In genomic region chr15:51696344-51697016, GRCm38 (mm10) we compare ENCODE assay signal across 8 mouse cellular contexts.
A peak's percentile ranks its signal among the peaks of the same experiment; 100 is the strongest.
DNase-seq lines count a peak whose midpoint lies in the region; ATAC-seq and TF ChIP-seq lines count a peak whose summit lies in the region.

No protein-coding gene starts in this region.

- H3K4me3 ChIP-seq in left cerebral cortex, adult 2 months: no peak overlapping the region
- H3K4me3 ChIP-seq in G1E (ENCODE audit: low read depth, low read length): no peak overlapping the region
- no peak overlapping the region for H3K4me3 ChIP-seq in midbrain, embryonic 15.5 days

- H3K4me1 ChIP-seq in G1E (ENCODE audit: insufficient read depth, low read depth, low read length): no peaks in the 10 kb centered on the region
- no peaks in the 10 kb centered on the region for H3K4me1 ChIP-seq in midbrain, embryonic 15.5 days

- no peak overlapping the region for H3K9ac ChIP-seq in midbrain, embryonic 15.5 days

- no peak for ATAC-seq in G1E (ENCODE audit: extremely low read depth, insufficient number of reproducible peaks, low FRiP score, poor library complexity, severe bottlenecking)
- 0 out of 2 replicates have a peak, but pooled peaks have one; percentile 54 for ATAC-seq in midbrain, embryonic 15.5 days (replicated peaks)

- TF ChIP-seq POLR2A in brain, embryonic 14.5 days (IDR thresholded peaks at IDR 0.05; ENCODE audit: borderline replicate concordance, extremely low read depth, insufficient read depth, insufficient read length, poor library complexity, severe bottlenecking): no peak

- H3K9me3 ChIP-seq in G1E (replicated peaks): no peaks in the 10 kb centered on the region
- H3K9me3 ChIP-seq in midbrain, embryonic 15.5 days: no peaks in the 10 kb centered on the region

- H3K27ac ChIP-seq in left cerebral cortex, adult 2 months: no peak overlapping the region
- H3K27ac ChIP-seq in midbrain, embryonic 15.5 days: no peak overlapping the region

- no peaks in the 10 kb centered on the region; the same call in 1 of the 2 replicates for H3K27me3 ChIP-seq in G1E (ENCODE audit: insufficient read depth, low read length)
- no peaks in the 10 kb centered on the region for H3K27me3 ChIP-seq in midbrain, embryonic 15.5 days (replicated peaks)

- H3K4me2 ChIP-seq in midbrain, embryonic 15.5 days: no peak overlapping the region

- WGBS in midbrain, embryonic 15.5 days: 50% methylated on average over 11 of the region's 11 CpGs

- intact Hi-C loops in left cerebral cortex, adult 2 months (cut with DNase I): loop anchor here (5.0 kb wide), 1 partner anchor 201 kb away; no protein-coding TSS in a partner anchor
- intact Hi-C loops in left cerebral cortex, postnatal 36 days (cut with DNase I): no loop called here

- TF ChIP-seq CTCF in left cerebral cortex, adult 2 months (IDR thresholded peaks at IDR 0.05): peak; percentile 65
- TF ChIP-seq CTCF in G1E (IDR thresholded peaks at IDR 0.05; ENCODE audit: low read depth, low read length): peak; percentile 64
- TF ChIP-seq CTCF in brain, embryonic 14.5 days (IDR thresholded peaks at IDR 0.05; ENCODE audit: borderline replicate concordance, extremely low read depth, insufficient read depth, insufficient read length): peak; percentile 48; the same call in 1 of the 2 replicates

- peak in 1 of 2 experiments; percentile 34 for DNase-seq in left cerebral cortex, adult 2 months (ENCODE audit: extremely low spot score in 1 of 2, low spot score in 2 of 2)
- no peak for DNase-seq in left cerebral cortex, postnatal 36 days (ENCODE audit: low spot score in 2 of 2)
- DNase-seq in G1E (ENCODE audit: low spot score): peak; percentile 2
- DNase-seq in brain, embryonic 14.5 days (ENCODE audit: low read depth): peak; percentile 83
- peak; percentile 69 for DNase-seq in gastrocnemius, postnatal 10 days
- peak; percentile 48 to 67 for DNase-seq in layer of hippocampus, postnatal 10 days (ENCODE audit: low spot score in 2 of 2)
- DNase-seq in yolk sac, embryonic 10.5 days (ENCODE audit: low spot score): no peak

- H3K36me3 ChIP-seq in G1E (replicated peaks): no peaks in the 10 kb centered on the region
- H3K36me3 ChIP-seq in midbrain, embryonic 15.5 days (replicated peaks): no peaks in the 10 kb centered on the region

Comparison
In these comparisons a context has a peak if more than half of its experiments do, and no peak if none do; other contexts are left out.
1. DNase-seq: peak in G1E (single experiment), brain, embryonic 14.5 days (single experiment), gastrocnemius, postnatal 10 days (single experiment) and layer of hippocampus, postnatal 10 days (2 of 2); none in left cerebral cortex, postnatal 36 days (0 of 2) and yolk sac, embryonic 10.5 days (single experiment).
2. Peak in every context shown above with its lines, with median percentiles within 50 percentile points of each other: CTCF ChIP-seq.